Mouse (Mus musculus) heart, adult 2 months (tissue): ENCODE data around the gene Tmem209.

ENCODE experiments used
- CTCF ChIP-seq: fragments of 200-600 bp; IDR thresholded peaks from 2 replicates; pipeline ENCODE4 v1.8.1; 2022; ENCODE audit warnings: antibody characterized with exemption, mild to moderate bottlenecking, moderate library complexity
- POLR2A ChIP-seq: fragments of 200-500 bp; IDR thresholded peaks from 2 replicates; pipeline ENCODE4 v1.6.1; 2011; ENCODE audit warnings: mild to moderate bottlenecking, low read depth, low read length, control low read depth; ENCODE audit not compliant: insufficient read depth

DNA sequence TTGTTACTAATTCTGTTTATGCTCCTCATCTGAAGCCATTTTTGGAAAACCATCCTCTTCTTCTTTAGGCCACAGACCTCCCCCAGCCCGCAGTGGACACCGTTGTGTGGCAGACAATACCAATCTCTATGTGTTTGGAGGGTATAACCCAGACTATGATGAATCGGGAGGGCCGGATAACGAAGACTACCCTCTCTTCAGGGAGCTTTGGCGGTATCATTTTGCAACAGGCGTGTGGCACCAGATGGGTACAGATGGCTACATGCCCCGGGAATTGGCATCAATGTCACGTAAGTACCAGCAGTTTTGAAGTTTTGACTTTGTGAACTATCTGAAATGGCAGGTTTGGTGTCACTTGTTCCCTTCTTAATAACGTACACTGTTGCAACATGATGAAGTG is 70.0 kb downstream of the Tmem209 start:
- no peak for TF ChIP-seq CTCF
- TF ChIP-seq POLR2A: no peak
